In the genomic region with DNA sequence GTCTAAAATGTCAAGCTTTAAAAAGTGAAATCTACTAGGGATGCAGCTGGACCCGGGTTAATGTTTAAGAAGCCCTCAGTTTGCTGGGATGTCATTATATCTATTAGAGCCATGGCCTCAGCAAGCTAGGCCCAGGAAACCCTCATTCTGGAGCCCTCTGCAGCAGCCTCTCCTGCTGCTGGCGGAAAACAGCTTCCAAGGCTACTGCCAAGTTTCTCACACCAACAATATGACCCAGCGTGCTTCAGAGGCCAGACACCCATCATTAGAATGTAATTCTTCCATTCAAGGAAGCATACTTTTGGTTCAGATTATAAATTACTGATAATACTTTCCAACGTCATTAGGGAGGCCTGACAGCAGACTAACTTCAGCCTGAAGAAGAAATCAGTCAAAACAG, we compare ENCODE assay signal across 23 mouse cellular contexts. TPM values are rescaled to one million over a fixed set of nuclear protein-coding genes. Genes with fewer than 3 reads are reported as not detected.
DNase-seq lines count a peak whose midpoint lies in the region; ATAC-seq and TF ChIP-seq lines count a peak whose summit lies in the region.
"Had no signal": no experiment of that assay in that cellular context is flagged by ENCODE, and none has a peak within 500 bp of the region (broad histone marks: within the 10 kb centered on the region; RNA-seq: fewer than 3 reads in every experiment).

No protein-coding gene starts in this region.

- peak; percentile 40 for DNase-seq in kidney, adult 2 months
- no peak for DNase-seq in liver, embryonic 11.5 days (ENCODE audit: low spot score)
- no peak for DNase-seq in liver, embryonic 13.5 days
- no peak for DNase-seq in liver, postnatal 0 days
- no peak for DNase-seq in urinary bladder, postnatal 14 days (ENCODE audit: low spot score)
- DNase-seq: adrenal gland, adult 8-10 months; B cell, adult 2 months; cerebellum, adult 8-10 months; gastrocnemius, postnatal 10 days; left cerebral cortex, postnatal 4 days; thymus, adult 2 months; thymus, postnatal 4 days had no signal

- H3K36me3 ChIP-seq in kidney, adult 2 months (ENCODE audit: control insufficient read depth, insufficient read depth, low read length) = no peaks in the 10 kb centered on the region
- H3K36me3 ChIP-seq in kidney, embryonic 16.5 days (ENCODE audit: insufficient read depth, low read length) = peaks cover 9% of the 10 kb centered on the region; the same call in 1 of the 2 replicates
- H3K36me3 ChIP-seq in liver, embryonic 12.5 days = peaks cover 37% of the 10 kb centered on the region
- H3K36me3 ChIP-seq in liver, embryonic 11.5 days (ENCODE audit: control insufficient read depth, insufficient read depth, low read length) = peaks cover 10% of the 10 kb centered on the region
- H3K36me3 ChIP-seq in liver, embryonic 13.5 days = peaks cover 20% of the 10 kb centered on the region
- H3K36me3 ChIP-seq in liver, postnatal 0 days (replicated peaks; ENCODE audit: insufficient read depth, low read length) = peaks cover 8% of the 10 kb centered on the region

- WGBS in kidney, adult 2 months = 67% methylated on average over 4 of the region's 4 CpGs
- WGBS in kidney, embryonic 16.5 days = 72% methylated on average over 4 of the region's 4 CpGs
- 57% methylated on average over 4 of the region's 4 CpGs for WGBS in liver, embryonic 12.5 days (ENCODE audit: insufficient replicate concordance)
- WGBS in liver, embryonic 11.5 days = 62% methylated on average over 4 of the region's 4 CpGs
- WGBS in liver, embryonic 13.5 days (ENCODE audit: insufficient replicate concordance) = 52% methylated on average over 4 of the region's 4 CpGs
- 65% methylated on average over 4 of the region's 4 CpGs for WGBS in liver, postnatal 0 days (ENCODE audit: insufficient replicate concordance)

- no peak overlapping the region for H3K9ac ChIP-seq in kidney, embryonic 16.5 days (replicated peaks; ENCODE audit: low read length)
- H3K9ac ChIP-seq in liver, embryonic 12.5 days = no peak overlapping the region
- no peak overlapping the region for H3K9ac ChIP-seq in liver, embryonic 11.5 days (ENCODE audit: low read depth, low read length)
- H3K9ac ChIP-seq in liver, embryonic 13.5 days = no peak overlapping the region
- no peak overlapping the region for H3K9ac ChIP-seq in liver, postnatal 0 days (replicated peaks)
- H3K9ac ChIP-seq: embryonic facial prominence, embryonic 15.5 days; hindbrain, embryonic 12.5 days; limb, embryonic 15.5 days; midbrain, embryonic 13.5 days had no signal

- no peaks in the 10 kb centered on the region for H3K27me3 ChIP-seq in kidney, adult 2 months (replicated peaks; ENCODE audit: control insufficient read depth, insufficient read depth, low read length)
- H3K27me3 ChIP-seq in kidney, embryonic 16.5 days (ENCODE audit: insufficient read depth, low read length) = no peaks in the 10 kb centered on the region
- H3K27me3 ChIP-seq in liver, embryonic 12.5 days (replicated peaks) = no peaks in the 10 kb centered on the region
- no peaks in the 10 kb centered on the region for H3K27me3 ChIP-seq in liver, embryonic 11.5 days (replicated peaks; ENCODE audit: control insufficient read depth, insufficient read depth, low read length)
- H3K27me3 ChIP-seq in liver, embryonic 13.5 days = no peaks in the 10 kb centered on the region
- H3K27me3 ChIP-seq in liver, postnatal 0 days (ENCODE audit: insufficient read depth, low read length) = no peaks in the 10 kb centered on the region
- H3K27me3 ChIP-seq: CH12.LX; embryonic facial prominence, embryonic 15.5 days; hindbrain, embryonic 12.5 days; limb, embryonic 15.5 days; megakaryocyte, embryonic 14.5 days; midbrain, embryonic 13.5 days had no signal

- no peaks in the 10 kb centered on the region for H3K4me1 ChIP-seq in kidney, adult 2 months (ENCODE audit: control insufficient read depth, insufficient read depth, low read length)
- H3K4me1 ChIP-seq in kidney, embryonic 16.5 days (ENCODE audit: insufficient read depth, low read length) = no peaks in the 10 kb centered on the region
- H3K4me1 ChIP-seq in liver, embryonic 12.5 days = peaks cover 54% of the 10 kb centered on the region
- H3K4me1 ChIP-seq in liver, embryonic 11.5 days (replicated peaks; ENCODE audit: control insufficient read depth, insufficient read depth, low read length) = peaks cover 37% of the 10 kb centered on the region
- peaks cover 52% of the 10 kb centered on the region for H3K4me1 ChIP-seq in liver, embryonic 13.5 days (replicated peaks)
- peaks cover 17% of the 10 kb centered on the region for H3K4me1 ChIP-seq in liver, postnatal 0 days (ENCODE audit: insufficient read depth)
- H3K4me1 ChIP-seq: hindbrain, embryonic 12.5 days; limb, embryonic 15.5 days; midbrain, embryonic 13.5 days had no signal

- no peak for TF ChIP-seq EP300 in liver, postnatal 0 days (IDR thresholded peaks at IDR 0.05; ENCODE audit: low read depth)

- H3K9me3 ChIP-seq in kidney, embryonic 16.5 days (ENCODE audit: low read length) = no peaks in the 10 kb centered on the region
- no peaks in the 10 kb centered on the region for H3K9me3 ChIP-seq in liver, embryonic 12.5 days (replicated peaks)
- H3K9me3 ChIP-seq in liver, embryonic 11.5 days (ENCODE audit: control insufficient read depth, low read length) = no peaks in the 10 kb centered on the region; the same call in 1 of the 2 replicates
- peaks cover 4% of the 10 kb centered on the region; the same call in 1 of the 2 replicates for H3K9me3 ChIP-seq in liver, embryonic 13.5 days (replicated peaks)
- no peaks in the 10 kb centered on the region for H3K9me3 ChIP-seq in liver, postnatal 0 days (ENCODE audit: low read length)
- H3K9me3 ChIP-seq: embryonic facial prominence, embryonic 15.5 days; hindbrain, embryonic 12.5 days; limb, embryonic 15.5 days; midbrain, embryonic 13.5 days had no signal

- TF ChIP-seq CTCF in kidney, adult 2 months (conservative IDR thresholded peaks at IDR 0.05; ENCODE audit: insufficient read depth, insufficient read length, low read depth, low read length) = no peak
- no peak for TF ChIP-seq CTCF in liver, postnatal 0 days (IDR thresholded peaks at IDR 0.05; ENCODE audit: low read depth)

- no peak overlapping the region for H3K4me2 ChIP-seq in kidney, embryonic 16.5 days (replicated peaks; ENCODE audit: low read depth, low read length)
- no peak overlapping the region for H3K4me2 ChIP-seq in liver, embryonic 12.5 days
- H3K4me2 ChIP-seq in liver, embryonic 11.5 days = no peak overlapping the region
- no peak overlapping the region for H3K4me2 ChIP-seq in liver, embryonic 13.5 days
- no peak overlapping the region for H3K4me2 ChIP-seq in liver, postnatal 0 days (ENCODE audit: low read depth, low read length)
- H3K4me2 ChIP-seq: embryonic facial prominence, embryonic 15.5 days; heart, embryonic 11.5 days; hindbrain, embryonic 12.5 days; limb, embryonic 15.5 days; midbrain, embryonic 13.5 days had no signal

- ATAC-seq in kidney, embryonic 16.5 days (ENCODE audit: low FRiP score, low TSS enrichment) = no peak
- ATAC-seq in liver, embryonic 12.5 days = no peak
- no peak for ATAC-seq in liver, embryonic 11.5 days (replicated peaks; ENCODE audit: low FRiP score)
- no peak for ATAC-seq in liver, embryonic 13.5 days (ENCODE audit: low read depth)
- no peak for ATAC-seq in liver, postnatal 0 days
- ATAC-seq: forebrain, embryonic 14.5 days; intestine, postnatal 0 days; midbrain, embryonic 13.5 days had no signal

- H3K4me3 ChIP-seq in kidney, adult 2 months (ENCODE audit: insufficient read depth, low read depth, low read length) = no peak overlapping the region
- H3K4me3 ChIP-seq in kidney, embryonic 16.5 days (ENCODE audit: low read length) = no peak overlapping the region
- H3K4me3 ChIP-seq in liver, embryonic 12.5 days = no peak overlapping the region
- no peak overlapping the region for H3K4me3 ChIP-seq in liver, embryonic 11.5 days (ENCODE audit: low read depth, low read length)
- H3K4me3 ChIP-seq in liver, embryonic 13.5 days (replicated peaks) = no peak overlapping the region
- H3K4me3 ChIP-seq in liver, postnatal 0 days (ENCODE audit: low read depth, low read length) = no peak overlapping the region
- H3K4me3 ChIP-seq: embryonic facial prominence, embryonic 15.5 days; hindbrain, embryonic 12.5 days; limb, embryonic 15.5 days; megakaryocyte, embryonic 14.5 days; midbrain, embryonic 13.5 days had no signal

- H3K27ac ChIP-seq in kidney, adult 2 months (ENCODE audit: insufficient read depth, low read depth, low read length) = no peak overlapping the region
- no peak overlapping the region for H3K27ac ChIP-seq in kidney, embryonic 16.5 days (ENCODE audit: low read length)
- H3K27ac ChIP-seq in liver, embryonic 12.5 days = peak overlapping the region; percentile 43
- no peak overlapping the region; the same call in 1 of the 2 replicates for H3K27ac ChIP-seq in liver, embryonic 11.5 days (ENCODE audit: low read depth, low read length)
- peak overlapping the region; percentile 47 for H3K27ac ChIP-seq in liver, embryonic 13.5 days
- H3K27ac ChIP-seq in liver, postnatal 0 days (ENCODE audit: low read depth) = peak overlapping the region; percentile 24; the same call in 1 of the 2 replicates
- H3K27ac ChIP-seq: embryonic facial prominence, embryonic 15.5 days; hindbrain, embryonic 12.5 days; limb, embryonic 15.5 days; midbrain, embryonic 13.5 days had no signal

- TF ChIP-seq POLR2A in kidney, adult 2 months (IDR thresholded peaks at IDR 0.05; ENCODE audit: low read depth, low read length) = no peak

RNA-seq across cellular contexts. Expression of gene Bloc1s5, which starts 18.0 kb away (rescaled TPM):
- polyA plus RNA-seq in kidney, adult 2 months (2012; rRNA removed) = 7.6 and 7.8 TPM in 2 replicates
- 22.7 and 24.0 TPM in 2 replicates for polyA plus RNA-seq in kidney, embryonic 16.5 days (2015; fragmentation: Nextera tagmentation; extraction: Ambion mirVana)
- 16.0 and 16.4 TPM in 2 replicates for polyA plus RNA-seq in liver, embryonic 12.5 days (2016; fragmentation: Nextera tagmentation; extraction: Ambion mirVana)
- 20.3 and 24.9 TPM in 2 replicates for polyA plus RNA-seq in liver, embryonic 11.5 days (2014; fragmentation: Nextera tagmentation; extraction: Ambion mirVana)
- 14.2 and 16.4 TPM in 2 replicates for polyA plus RNA-seq in liver, embryonic 13.5 days (2015; fragmentation: Nextera tagmentation; extraction: Ambion mirVana)
- polyA plus RNA-seq in liver, postnatal 0 days (2015; fragmentation: Nextera tagmentation; extraction: Ambion mirVana) = 13.9 and 16.0 TPM in 2 replicates

RNA-seq across cellular contexts. Expression of gene Eef1e1, which starts 42.0 kb away (rescaled TPM):
- 4.6 and 7.7 TPM in 2 replicates for polyA plus RNA-seq in kidney, adult 2 months (2012; rRNA removed)
- polyA plus RNA-seq in kidney, embryonic 16.5 days (2015; fragmentation: Nextera tagmentation; extraction: Ambion mirVana) = 54.1 and 55.3 TPM in 2 replicates
- 62.0 and 62.2 TPM in 2 replicates for polyA plus RNA-seq in liver, embryonic 12.5 days (2016; fragmentation: Nextera tagmentation; extraction: Ambion mirVana)
- 112 and 117 TPM in 2 replicates for polyA plus RNA-seq in liver, embryonic 11.5 days (2014; fragmentation: Nextera tagmentation; extraction: Ambion mirVana)
- polyA plus RNA-seq in liver, embryonic 13.5 days (2015; fragmentation: Nextera tagmentation; extraction: Ambion mirVana) = 57.1 and 61.2 TPM in 2 replicates
- 23.9 and 25.5 TPM in 2 replicates for polyA plus RNA-seq in liver, postnatal 0 days (2015; fragmentation: Nextera tagmentation; extraction: Ambion mirVana)

Comparison
In these comparisons a context has a peak if more than half of its experiments do, and no peak if none do; other contexts are left out.
1. H3K27ac ChIP-seq: peak in liver, embryonic 12.5 days (single experiment), liver, embryonic 13.5 days (single experiment) and liver, postnatal 0 days (single experiment); none in kidney, adult 2 months (single experiment), kidney, embryonic 16.5 days (single experiment) and liver, embryonic 11.5 days (single experiment).